Mouse (Mus musculus): ENCODE data around the gene Mapk7. TPM values are rescaled to one million over a fixed set of nuclear protein-coding genes. Genes with fewer than 3 reads are reported as not detected.

Mapk7 gene
- total and polyA plus RNA-seq, 2 experiments = 1.2 to 4.7 TPM

- Histone ChIP-seq H3K27me3 (ENCODE audit: control insufficient read depth, insufficient read depth, low read length) (no peaks in the 10 kb centered on the region), H3K9ac (ENCODE audit: low read depth, low read length) (no peak overlapping the region), H3K4me1 (ENCODE audit: control insufficient read depth, insufficient read depth, low read length) (peaks cover 9% of the 10 kb centered on the region), H3K4me3 (ENCODE audit: insufficient read depth, low read depth, low read length) (no peak overlapping the region), H3K79me2 (ENCODE audit: control insufficient read depth, insufficient read depth, low read length) (no peaks in the 10 kb centered on the region; the same call in 1 of the 2 replicates), H3K36me3 (ENCODE audit: control insufficient read depth, insufficient read depth, low read length) (peaks cover 2% of the 10 kb centered on the region; the same call in 1 of the 2 replicates), H3K27ac (replicated peaks; ENCODE audit: insufficient read depth, low read depth, low read length) (no peak overlapping the region)
- TF ChIP-seq CTCF (IDR thresholded peaks at IDR 0.05; ENCODE audit: low read depth, low read length) (no peak), POLR2A (IDR thresholded peaks at IDR 0.05; ENCODE audit: extremely low read depth, insufficient read depth, low read length) (no peak)
- 74% methylated on average over 1 of the region's 1 CpGs for WGBS
- no peak for DNase-seq (ENCODE audit: extremely low read depth, low read depth, low spot score)
These were observed 41.3 kb upstream of the Mapk7 start for GRCm38 (mm10) chr11:61535530-61535929.

DNA sequence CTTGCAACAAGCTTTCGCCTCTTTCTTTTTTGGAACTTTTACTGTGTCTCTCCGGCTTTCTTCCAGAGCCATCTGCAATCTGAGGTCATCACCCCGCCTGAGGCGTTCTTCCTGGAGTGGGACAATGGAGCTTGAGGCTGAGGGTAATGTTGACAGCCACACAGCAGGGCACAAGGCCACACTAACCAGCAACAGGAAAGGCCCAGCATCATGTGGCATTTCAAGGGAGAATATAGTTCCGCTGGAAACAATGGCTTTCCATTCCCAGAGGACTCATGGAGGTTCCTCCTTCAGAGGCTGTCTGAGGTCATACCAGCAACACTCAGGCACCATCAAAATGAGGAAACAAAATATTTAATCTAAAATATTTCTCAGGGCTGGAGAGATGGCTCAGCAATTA lies 39.4 kb upstream of the Mapk7 start:
- H3K9ac ChIP-seq (ENCODE audit: low read depth, low read length) = no peak overlapping the region
- peaks cover 5% of the 10 kb centered on the region; the same call in 1 of the 2 replicates for H3K36me3 ChIP-seq (ENCODE audit: control insufficient read depth, insufficient read depth, low read length)
- 67% methylated on average over 5 of the region's 5 CpGs for WGBS
- H3K4me1 ChIP-seq (ENCODE audit: control insufficient read depth, insufficient read depth, low read length) = peaks cover 12% of the 10 kb centered on the region; the same call in 1 of the 2 replicates
- no peak overlapping the region for H3K4me3 ChIP-seq (ENCODE audit: insufficient read depth, low read depth, low read length)
- H3K27ac ChIP-seq (replicated peaks; ENCODE audit: insufficient read depth, low read depth, low read length) = peak overlapping the region; percentile 53; the same call in 1 of the 2 replicates
- peak; percentile 33 for DNase-seq (ENCODE audit: extremely low read depth, low read depth, low spot score)
- H3K79me2 ChIP-seq (ENCODE audit: control insufficient read depth, insufficient read depth, low read length) = no peaks in the 10 kb centered on the region
- no peak for TF ChIP-seq CTCF (IDR thresholded peaks at IDR 0.05; ENCODE audit: low read depth, low read length)
- no peak for TF ChIP-seq POLR2A (IDR thresholded peaks at IDR 0.05; ENCODE audit: extremely low read depth, insufficient read depth, low read length)
- no peaks in the 10 kb centered on the region for H3K27me3 ChIP-seq (ENCODE audit: control insufficient read depth, insufficient read depth, low read length)

DNA sequence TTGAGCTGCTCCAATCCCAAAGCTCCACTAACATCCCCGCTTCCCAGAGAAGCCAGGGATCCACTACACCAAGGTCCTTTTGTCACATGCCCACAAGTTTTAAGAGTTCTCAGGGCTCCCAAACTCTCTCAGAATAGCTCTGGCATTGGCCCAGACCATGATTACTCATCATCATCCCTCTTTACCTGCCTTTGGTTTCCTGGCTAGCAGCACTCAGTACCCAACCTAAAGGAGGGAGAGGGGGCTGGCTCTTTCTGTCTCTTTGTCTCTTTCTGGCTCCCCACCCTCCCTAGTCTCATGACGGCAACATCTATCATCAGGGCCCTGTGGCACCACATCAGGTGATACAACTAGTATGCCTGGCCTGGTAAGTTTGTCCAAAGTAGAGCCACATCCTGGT lies 38.6 kb upstream of the Mapk7 start:
- Histone ChIP-seq H3K4me1 (ENCODE audit: control insufficient read depth, insufficient read depth, low read length) (peaks cover 12% of the 10 kb centered on the region; the same call in 1 of the 2 replicates), H3K79me2 (ENCODE audit: control insufficient read depth, insufficient read depth, low read length) (no peaks in the 10 kb centered on the region), H3K9ac (ENCODE audit: low read depth, low read length) (no peak overlapping the region), H3K4me3 (ENCODE audit: insufficient read depth, low read depth, low read length) (no peak overlapping the region), H3K27ac (replicated peaks; ENCODE audit: insufficient read depth, low read depth, low read length) (no peak overlapping the region), H3K27me3 (ENCODE audit: control insufficient read depth, insufficient read depth, low read length) (no peaks in the 10 kb centered on the region), H3K36me3 (ENCODE audit: control insufficient read depth, insufficient read depth, low read length) (peaks cover 7% of the 10 kb centered on the region)
- TF ChIP-seq POLR2A (IDR thresholded peaks at IDR 0.05; ENCODE audit: extremely low read depth, insufficient read depth, low read length) = no peak
- no peak for TF ChIP-seq CTCF (IDR thresholded peaks at IDR 0.05; ENCODE audit: low read depth, low read length)
- 100% methylated on average over 2 of the region's 2 CpGs for WGBS
- no peak for DNase-seq (ENCODE audit: extremely low read depth, low read depth, low spot score)

GRCm38 (mm10) chr11:61529268-61529713 lies 35.1 kb upstream of the Mapk7 start:
- H3K9ac ChIP-seq (ENCODE audit: low read depth, low read length) = no peak overlapping the region
- peaks cover 7% of the 10 kb centered on the region for H3K36me3 ChIP-seq (ENCODE audit: control insufficient read depth, insufficient read depth, low read length)
- no peaks in the 10 kb centered on the region for H3K27me3 ChIP-seq (ENCODE audit: control insufficient read depth, insufficient read depth, low read length)
- DNase-seq (ENCODE audit: extremely low read depth, low read depth, low spot score) = peak; percentile 15
- peak overlapping the region; percentile 40; the same call in 1 of the 2 replicates for H3K27ac ChIP-seq (replicated peaks; ENCODE audit: insufficient read depth, low read depth, low read length)
- H3K4me3 ChIP-seq (ENCODE audit: insufficient read depth, low read depth, low read length) = no peak overlapping the region
- TF ChIP-seq POLR2A (IDR thresholded peaks at IDR 0.05; ENCODE audit: extremely low read depth, insufficient read depth, low read length) (no peak), CTCF (IDR thresholded peaks at IDR 0.05; ENCODE audit: low read depth, low read length) (no peak)
- peaks cover 6% of the 10 kb centered on the region; the same call in 1 of the 2 replicates for H3K79me2 ChIP-seq (ENCODE audit: control insufficient read depth, insufficient read depth, low read length)
- 79% methylated on average over 4 of the region's 4 CpGs for WGBS
- peaks cover 7% of the 10 kb centered on the region; the same call in 1 of the 2 replicates for H3K4me1 ChIP-seq (ENCODE audit: control insufficient read depth, insufficient read depth, low read length)

DNA sequence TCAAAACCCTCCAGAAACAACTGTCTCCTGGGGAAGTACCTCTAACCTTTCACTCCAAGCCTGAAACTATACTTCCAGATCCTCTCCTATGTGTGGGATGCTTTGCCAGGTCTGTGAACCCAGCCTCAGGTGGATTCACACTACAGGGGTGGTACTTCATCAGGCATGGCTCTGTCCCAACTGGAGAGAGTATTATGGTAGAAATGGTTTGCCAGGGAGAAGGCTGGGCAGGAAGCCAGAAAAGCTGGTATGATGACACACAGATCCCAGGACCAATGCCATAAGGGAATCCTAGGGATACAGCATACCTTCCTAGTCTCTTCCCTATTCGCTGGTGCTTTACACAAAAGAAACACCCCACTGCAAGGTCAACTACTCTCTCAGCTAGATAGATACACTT lies 32.7 kb upstream of the Mapk7 start:
- no peak overlapping the region for H3K27ac ChIP-seq (replicated peaks; ENCODE audit: insufficient read depth, low read depth, low read length)
- TF ChIP-seq POLR2A (IDR thresholded peaks at IDR 0.05; ENCODE audit: extremely low read depth, insufficient read depth, low read length) (no peak), CTCF (IDR thresholded peaks at IDR 0.05; ENCODE audit: low read depth, low read length) (no peak)
- DNase-seq (ENCODE audit: extremely low read depth, low read depth, low spot score) = no peak
- H3K4me1 ChIP-seq (ENCODE audit: control insufficient read depth, insufficient read depth, low read length) = peaks cover 6% of the 10 kb centered on the region; the same call in 1 of the 2 replicates
- no peak overlapping the region for H3K9ac ChIP-seq (ENCODE audit: low read depth, low read length)
- WGBS = 88% methylated on average over 1 of the region's 1 CpGs
- peaks cover 6% of the 10 kb centered on the region; the same call in 1 of the 2 replicates for H3K79me2 ChIP-seq (ENCODE audit: control insufficient read depth, insufficient read depth, low read length)
- H3K36me3 ChIP-seq (ENCODE audit: control insufficient read depth, insufficient read depth, low read length) = peaks cover 10% of the 10 kb centered on the region
- H3K4me3 ChIP-seq (ENCODE audit: insufficient read depth, low read depth, low read length) = no peak overlapping the region
- no peaks in the 10 kb centered on the region for H3K27me3 ChIP-seq (ENCODE audit: control insufficient read depth, insufficient read depth, low read length)

DNA sequence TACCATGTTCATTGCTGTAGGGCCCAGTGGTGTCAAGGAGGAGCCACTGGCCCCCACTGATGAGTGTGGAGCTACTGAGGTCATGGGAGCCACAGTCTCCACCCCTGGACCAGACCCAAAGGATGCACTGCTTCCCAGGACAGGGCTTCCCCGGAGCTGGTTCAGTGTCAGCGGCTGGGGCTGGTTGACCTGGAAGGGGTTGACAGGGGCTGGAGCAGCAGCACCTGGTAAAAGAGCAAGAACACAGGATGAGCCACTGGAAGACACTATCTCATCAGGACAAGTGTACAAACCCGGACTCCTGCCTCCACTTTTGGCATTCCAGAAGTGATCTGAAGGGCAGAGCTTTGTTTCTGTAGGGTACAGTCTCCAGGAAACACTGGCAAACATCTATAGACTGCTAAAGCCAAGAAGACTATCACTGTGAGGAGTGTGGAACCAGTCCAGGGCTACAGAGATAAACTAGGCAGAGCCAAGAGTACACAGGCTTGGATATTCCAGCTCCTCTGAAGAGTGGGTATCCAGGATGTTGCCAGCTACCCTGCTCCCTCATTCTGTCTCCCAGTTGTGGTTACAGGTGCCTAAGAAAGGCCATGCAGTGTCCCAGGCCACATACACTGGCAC lies 25.4 kb upstream of the Mapk7 start:
- H3K4me1 ChIP-seq (ENCODE audit: control insufficient read depth, insufficient read depth, low read length) = no peaks in the 10 kb centered on the region
- DNase-seq (ENCODE audit: extremely low read depth, low read depth, low spot score) = no peak
- no peak overlapping the region for H3K27ac ChIP-seq (replicated peaks; ENCODE audit: insufficient read depth, low read depth, low read length)
- H3K9ac ChIP-seq (ENCODE audit: low read depth, low read length) = no peak overlapping the region
- H3K27me3 ChIP-seq (ENCODE audit: control insufficient read depth, insufficient read depth, low read length) = no peaks in the 10 kb centered on the region
- 89% methylated on average over 3 of the region's 3 CpGs for WGBS
- H3K36me3 ChIP-seq (ENCODE audit: control insufficient read depth, insufficient read depth, low read length) = peaks cover 11% of the 10 kb centered on the region
- H3K4me3 ChIP-seq (ENCODE audit: insufficient read depth, low read depth, low read length) = no peak overlapping the region
- TF ChIP-seq POLR2A (IDR thresholded peaks at IDR 0.05; ENCODE audit: extremely low read depth, insufficient read depth, low read length) (no peak), CTCF (IDR thresholded peaks at IDR 0.05; ENCODE audit: low read depth, low read length) (no peak)
- no peaks in the 10 kb centered on the region; the same call in 1 of the 2 replicates for H3K79me2 ChIP-seq (ENCODE audit: control insufficient read depth, insufficient read depth, low read length)

All from liver, adult 2 months (tissue).